Mouse (Mus musculus) cortical plate, adult 2 months (tissue): ENCODE measurements at regions not wholly inside any gene's neighbourhood (a gene's known extent, or its start where the extent isn't known, plus 50 kb on each side); places are given as distances from the start of the nearest gene placed in this dataset.

Experiments used
- H3K27ac ChIP-seq: fragments of 200-500 bp; 2 replicates; pipeline ENCODE4 v1.5.1; 2012; ENCODE audit warnings: low read length, control low read depth, inconsistent platforms; ENCODE audit not compliant: insufficient read depth
- H3K4me1 ChIP-seq: fragments of 200-500 bp; 2 replicates; pipeline ENCODE4 v1.6.1; 2011; ENCODE audit warnings: low read length; ENCODE audit not compliant: control insufficient read depth, insufficient read depth
- H3K4me3 ChIP-seq: fragments of 200-500 bp; 2 replicates; pipeline ENCODE4 v1.5.1; 2011; ENCODE audit warnings: mild to moderate bottlenecking, low read length, control low read depth; ENCODE audit not compliant: insufficient read depth
- CTCF ChIP-seq: fragments of 200-500 bp; IDR thresholded peaks from 2 replicates; pipeline ENCODE4 v1.5.1; 2011; ENCODE audit warnings: mild to moderate bottlenecking, control low read depth, low read length; ENCODE audit not compliant: insufficient read depth; ENCODE audit errors: extremely low read depth
- POLR2A ChIP-seq: fragments of 200-500 bp; IDR thresholded peaks from 2 replicates; pipeline ENCODE4 v1.6.1; 2011; ENCODE audit warnings: mild to moderate bottlenecking, low read length, control low read depth; ENCODE audit not compliant: insufficient read depth; ENCODE audit errors: extremely low read depth

- Histone ChIP-seq H3K27ac (no peak overlapping the region), H3K4me1 (no peaks in the 10 kb centered on the region), H3K4me3 (no peak overlapping the region)
- no peak for TF ChIP-seq CTCF
- TF ChIP-seq POLR2A = no peak
Observed at GRCm38 (mm10) chr3:139135371-139135770, 60.4 kb upstream of the Rap1gds1 start.

- no peak overlapping the region for H3K4me3 ChIP-seq
- H3K4me1 ChIP-seq = no peaks in the 10 kb centered on the region
- no peak for TF ChIP-seq CTCF
- TF ChIP-seq POLR2A = no peak
- no peak overlapping the region for H3K27ac ChIP-seq
Observed at GRCm38 (mm10) chr3:139136044-139136443, 61.0 kb upstream of the Rap1gds1 start.

GRCm38 (mm10) chr3:139152654-139153053 lies 52.8 kb upstream of the Stpg2 start:
- Histone ChIP-seq H3K27ac (no peak overlapping the region), H3K4me1 (no peaks in the 10 kb centered on the region), H3K4me3 (no peak overlapping the region)
- TF ChIP-seq POLR2A (no peak), CTCF (peak; percentile 23; the same call in 1 of the 2 replicates)

GRCm38 (mm10) chr3:139154294-139154693 lies 51.2 kb upstream of the Stpg2 start:
- no peak overlapping the region for H3K4me3 ChIP-seq
- no peaks in the 10 kb centered on the region for H3K4me1 ChIP-seq
- no peak for TF ChIP-seq CTCF
- no peak for TF ChIP-seq POLR2A
- no peak overlapping the region for H3K27ac ChIP-seq
